Mouse (Mus musculus) CD4-positive helper T cell, adult 2 months (primary cell): ENCODE results near the gene Exoc3l4.

ENCODE experiments used
- DNase-seq: peaks from one replicate; pipeline ENCODE4 v3.0.0-alpha.2; 2012; ENCODE audit warnings: low read depth, missing footprints, low spot score

Exoc3l4 gene

DNA sequence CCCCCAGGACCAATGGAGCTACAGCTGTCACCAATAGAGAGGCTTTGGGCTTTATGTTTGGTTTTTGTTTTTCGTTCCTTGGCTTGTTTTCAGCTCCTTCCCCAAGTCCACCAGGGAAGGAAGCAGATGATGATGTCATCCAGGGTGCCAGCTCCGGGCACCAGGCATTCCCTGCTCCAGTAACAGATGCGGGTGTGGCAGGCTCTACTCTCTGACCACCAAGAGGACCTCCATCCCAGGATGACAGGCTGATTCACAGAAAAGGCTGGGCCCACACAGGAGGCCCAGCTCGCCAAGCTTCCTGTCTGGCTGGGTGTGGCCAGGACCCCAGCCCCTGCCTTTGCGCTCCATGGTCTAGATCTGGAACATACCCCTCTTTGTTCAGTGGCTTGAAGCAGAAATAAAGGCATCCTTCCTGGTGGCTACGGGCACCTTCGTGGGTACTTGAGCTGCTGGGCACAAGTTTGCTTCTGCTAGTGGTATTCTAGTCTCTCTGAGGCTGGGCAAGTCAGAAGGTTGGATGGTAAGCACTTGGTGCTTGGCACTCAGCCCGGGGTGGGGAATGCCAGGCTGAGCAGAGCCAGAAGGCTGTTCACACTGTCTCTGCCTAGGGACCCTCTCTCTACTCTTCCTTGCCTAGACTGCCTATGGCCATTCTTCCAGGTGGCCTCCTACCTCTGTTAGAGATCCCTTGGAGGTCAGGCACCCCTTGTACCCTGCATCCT lies 5.0 kb upstream of the Exoc3l4 start:
- DNase-seq, result no peak

GRCm38 (mm10) chr12:111412581-111413284 lies 4.1 kb upstream of the Exoc3l4 start:
- DNase-seq, result no peak

DNA sequence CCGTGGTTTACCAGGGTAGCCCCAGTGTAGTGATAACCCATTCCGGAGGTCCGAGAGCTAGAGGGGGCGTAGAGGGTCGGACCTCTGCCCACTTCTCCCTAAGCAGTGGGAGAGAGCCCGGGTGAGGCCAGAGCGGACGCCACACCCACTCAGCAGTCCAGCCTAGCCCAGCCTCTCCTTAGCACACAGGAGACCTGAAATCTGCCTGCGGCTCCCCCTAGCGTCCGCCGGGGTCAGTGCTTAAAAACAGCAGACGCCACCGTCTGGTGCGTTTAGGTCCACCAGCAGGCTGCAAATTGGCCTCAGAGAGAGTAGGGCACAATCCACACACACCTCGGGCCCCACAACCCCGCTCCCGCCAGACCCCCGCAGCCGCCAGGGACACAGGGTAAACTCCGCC lies 3.5 kb upstream of the Exoc3l4 start:
- peak; percentile 62 for DNase-seq

GRCm38 (mm10) chr12:111419918-111420317 lies 3.1 kb downstream of the Exoc3l4 start:
- DNase-seq, result no peak

DNA sequence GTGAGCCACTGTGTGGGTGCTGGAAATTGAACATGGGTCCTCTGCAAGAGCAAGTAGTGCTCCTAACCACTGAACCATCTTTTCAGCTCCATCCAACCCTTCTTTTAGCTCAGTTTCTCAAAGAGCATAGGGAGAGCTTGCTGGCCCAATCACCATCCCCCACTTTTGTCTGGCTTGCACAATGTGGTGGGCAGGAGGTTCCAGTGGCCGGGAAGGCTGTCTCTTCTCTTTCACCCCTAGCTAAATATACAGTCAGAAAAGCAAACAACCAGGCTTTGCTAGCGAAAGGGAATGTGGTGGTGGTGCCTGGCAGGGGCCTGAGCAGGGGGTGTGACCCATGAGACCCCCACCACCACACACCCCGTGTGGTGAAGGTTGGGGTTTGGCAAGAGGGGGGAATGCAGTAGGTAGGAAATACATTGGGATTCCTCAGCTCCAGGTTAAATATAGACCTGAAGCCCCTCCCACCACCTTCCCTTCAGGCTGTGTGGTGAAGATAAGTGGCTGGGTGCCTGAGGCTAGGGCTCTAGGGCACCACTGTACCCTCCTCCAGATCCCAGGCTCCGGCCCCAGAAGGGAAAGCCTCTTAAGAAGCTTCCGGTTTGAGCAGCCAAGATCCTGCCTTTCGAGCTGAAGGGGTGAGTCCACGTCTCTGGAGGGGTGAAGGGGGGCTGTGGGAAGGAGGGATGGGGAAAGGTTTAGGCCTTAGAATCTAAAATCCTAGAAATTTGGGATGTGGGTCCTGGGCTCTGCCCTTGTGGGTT lies 4.3 kb downstream of the Exoc3l4 start:
- DNase-seq, result no peak

- DNase-seq, result no peak
These were observed 6.0 kb downstream of the Exoc3l4 start for GRCm38 (mm10) chr12:111422852-111423251.

DNA sequence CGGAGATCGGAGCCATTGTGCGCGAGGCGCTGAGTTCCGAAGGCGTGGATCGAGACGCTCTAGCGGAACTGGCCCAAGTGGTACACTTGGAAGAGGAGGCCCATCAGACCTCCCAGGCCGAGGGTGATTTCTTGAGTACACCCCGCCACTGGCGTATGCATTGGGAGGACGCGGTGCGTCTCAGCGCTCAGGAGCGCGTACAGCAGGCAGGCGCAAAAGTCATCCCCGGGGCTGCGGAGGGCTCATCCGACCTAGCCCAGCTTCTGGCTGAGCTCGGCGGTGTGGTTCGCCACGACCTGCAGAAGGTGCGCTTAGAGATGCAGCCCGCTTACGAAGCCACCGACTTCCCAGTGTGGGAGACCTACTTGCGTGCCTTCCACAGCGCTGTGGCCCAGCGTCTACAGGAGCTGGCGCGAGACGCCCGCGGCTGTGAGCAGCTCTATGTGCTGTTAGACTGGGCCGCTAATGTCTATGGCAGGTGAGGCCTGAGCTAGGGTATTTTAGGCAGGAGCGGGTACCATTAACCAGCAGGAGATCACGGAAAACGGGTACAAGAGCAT lies 6.8 kb downstream of the Exoc3l4 start:
- DNase-seq, result no peak

DNA sequence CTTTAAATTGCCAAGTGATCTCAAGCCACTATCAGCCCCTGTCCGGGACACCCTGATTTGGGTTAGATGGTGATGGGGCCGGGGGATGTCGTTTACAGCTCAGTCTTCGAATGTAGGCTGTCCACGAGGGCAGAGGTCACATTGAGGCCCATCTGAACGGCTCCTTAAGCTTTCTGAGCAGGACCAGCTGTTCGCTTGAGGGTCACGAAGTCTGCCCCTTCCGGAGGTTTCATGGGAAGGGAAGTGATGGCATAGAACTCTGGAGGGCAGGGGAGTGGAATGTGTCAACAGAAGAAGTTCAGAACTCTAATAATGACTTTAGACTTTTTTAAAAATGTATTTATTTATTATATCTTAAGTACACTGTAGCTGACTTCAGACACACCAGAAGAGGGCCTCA lies 7.7 kb downstream of the Exoc3l4 start:
- no peak for DNase-seq

- DNase-seq, result no peak
These were observed 8.4 kb downstream of the Exoc3l4 start for GRCm38 (mm10) chr12:111425258-111425657.

DNA sequence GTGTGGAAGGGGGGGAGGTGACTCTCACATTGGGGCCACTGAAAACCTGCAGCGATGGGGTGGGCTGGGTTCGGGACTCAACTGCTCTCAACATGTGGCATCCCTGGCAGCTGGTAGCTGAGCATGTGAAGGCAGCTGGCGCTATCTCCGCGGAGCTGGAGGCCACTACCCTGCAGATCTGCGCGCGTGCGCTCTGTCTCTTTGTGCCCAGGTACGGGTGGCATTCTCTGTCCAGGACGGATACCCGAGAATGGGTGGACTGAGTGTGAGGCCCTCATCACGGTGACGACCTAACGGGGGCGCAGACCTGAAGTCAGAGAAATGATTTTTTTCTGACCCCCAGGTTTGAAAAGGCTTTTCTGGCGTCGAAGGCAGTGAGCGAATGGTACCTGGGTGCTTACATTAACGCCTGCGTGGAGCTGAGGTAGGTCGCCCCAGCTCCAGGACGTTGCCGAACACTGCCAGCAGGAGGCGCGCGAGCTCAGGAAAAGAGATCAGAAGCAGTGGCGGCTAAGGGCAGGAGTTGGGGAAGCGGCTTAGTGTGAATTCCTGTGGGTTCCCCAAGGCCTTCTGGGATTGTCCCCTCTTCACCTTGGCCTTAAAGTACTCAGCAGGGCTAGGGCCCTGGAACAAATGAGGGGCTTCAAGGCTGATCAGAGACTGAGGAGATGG lies 9.1 kb downstream of the Exoc3l4 start:
- DNase-seq, result peak; percentile 59

GRCm38 (mm10) chr12:111427438-111428113 lies 10.8 kb downstream of the Exoc3l4 start:
- DNase-seq, result no peak

- no peak for DNase-seq
These were observed 11.5 kb downstream of the Exoc3l4 start for GRCm38 (mm10) chr12:111428364-111428763.

- DNase-seq, result no peak
These were observed 12.4 kb downstream of the Exoc3l4 start for GRCm38 (mm10) chr12:111428961-111429911.

GRCm38 (mm10) chr12:111430049-111430867 lies 13.4 kb downstream of the Exoc3l4 start:
- no peak for DNase-seq

- DNase-seq, result no peak
These were observed 14.3 kb downstream of the Exoc3l4 start for GRCm38 (mm10) chr12:111430868-111431817.

DNA sequence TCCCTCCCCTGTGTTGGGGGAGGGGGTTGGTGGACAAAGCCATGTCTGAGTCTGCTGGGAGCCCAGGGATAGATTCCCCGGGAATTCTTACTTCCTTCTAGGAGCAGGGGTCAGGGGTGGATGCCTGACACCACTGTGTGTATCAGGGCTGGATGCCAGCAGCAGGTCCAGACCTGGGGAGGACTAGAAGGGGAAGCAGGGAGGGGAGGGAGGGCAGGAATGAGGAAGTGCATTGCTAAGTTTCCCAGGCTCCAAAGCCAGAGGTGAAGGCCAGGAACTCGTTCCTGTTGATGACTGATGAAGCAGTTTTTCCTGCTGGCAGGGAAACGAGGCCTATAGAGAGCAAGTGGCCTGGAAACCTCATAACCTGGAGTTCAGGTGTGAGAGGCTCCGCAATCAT lies 15.3 kb downstream of the Exoc3l4 start:
- no peak for DNase-seq

DNA sequence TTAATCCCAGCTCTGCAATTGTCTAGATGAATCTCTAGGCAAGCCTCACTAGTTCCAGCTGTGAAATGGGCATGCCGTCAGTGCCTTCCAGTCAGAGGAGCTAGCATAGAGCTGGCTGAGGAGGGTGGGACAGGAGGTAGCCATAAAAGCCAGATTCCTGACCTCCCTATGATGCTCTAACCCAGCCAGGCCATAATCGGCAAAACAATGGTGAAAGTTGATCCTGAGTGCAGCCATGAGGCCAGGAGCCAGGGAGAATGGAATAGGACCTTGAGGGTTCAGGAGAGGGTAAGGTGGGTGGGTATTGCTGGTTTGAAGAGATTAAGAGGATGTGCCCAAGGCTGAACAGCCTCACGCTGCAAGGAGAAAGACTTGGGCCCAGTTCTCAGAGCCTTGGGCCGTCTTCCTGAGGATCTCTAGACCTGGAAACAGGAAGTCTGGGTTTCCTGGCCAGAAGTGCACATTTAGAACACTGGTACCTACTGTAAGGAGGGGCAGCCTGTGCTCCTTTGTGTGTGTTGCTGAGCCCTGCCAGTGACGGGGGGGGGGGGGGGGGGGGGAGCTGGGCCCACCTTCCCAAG lies 16.0 kb downstream of the Exoc3l4 start:
- DNase-seq, result no peak
